Mouse (Mus musculus): Measurements from ENCODE around the gene 4930524N10Rik. TPM values are rescaled to one million over a fixed set of nuclear protein-coding genes. Genes with fewer than 3 reads are reported as not detected.

4930524N10Rik gene
- polyA plus RNA-seq (2015; fragmentation: Nextera tagmentation; extraction: Ambion mirVana): not detected in 2 replicates

DNA sequence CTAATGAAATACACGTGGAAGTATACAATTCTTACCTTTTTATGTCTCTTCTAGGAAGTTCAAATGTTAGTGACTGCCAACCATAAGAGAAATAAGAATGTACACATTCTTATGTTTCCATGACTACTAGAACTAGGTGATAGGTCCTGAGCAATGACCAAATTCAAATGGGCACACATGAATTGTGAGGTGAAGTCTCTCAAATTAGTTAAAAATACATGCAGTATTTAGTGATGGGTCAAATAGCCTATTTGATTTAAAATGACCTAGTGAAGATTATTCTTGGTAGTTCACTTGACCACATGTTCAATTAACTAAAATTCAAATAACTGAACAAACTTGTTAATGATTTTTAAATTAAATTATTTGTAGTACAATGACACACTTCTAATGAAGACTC, at the start of gene 4930524N10Rik:
Gene 4930524N10Rik (minus strand): TSS at position 101 of the 400 bp plus-strand sequence.
- H3K36me3 ChIP-seq (ENCODE audit: control insufficient read depth, insufficient read depth): no peaks in the 10 kb centered on the region
- H3K9ac ChIP-seq (ENCODE audit: low read length): no peak within 1 kb of the TSS
- no peaks in the 10 kb centered on the region for H3K4me1 ChIP-seq (ENCODE audit: control insufficient read depth, insufficient read depth, low read length)
- no peak within 1 kb of the TSS for H3K4me2 ChIP-seq (ENCODE audit: low read depth, low read length)
- no peak within 1 kb of the TSS for H3K4me3 ChIP-seq (ENCODE audit: low read length)
- 31% methylated on average over 1 of the region's 1 CpGs for WGBS
- no peaks in the 10 kb centered on the region for H3K9me3 ChIP-seq (replicated peaks; ENCODE audit: control insufficient read depth, low read length)
- no peaks in the 10 kb centered on the region for H3K27me3 ChIP-seq (ENCODE audit: control insufficient read depth, insufficient read depth, low read length)
- H3K27ac ChIP-seq (ENCODE audit: low read length): no peak within 1 kb of the TSS
- no peak for ATAC-seq (replicated peaks; ENCODE audit: extremely low read depth, insufficient read depth, low FRiP score)

DNA sequence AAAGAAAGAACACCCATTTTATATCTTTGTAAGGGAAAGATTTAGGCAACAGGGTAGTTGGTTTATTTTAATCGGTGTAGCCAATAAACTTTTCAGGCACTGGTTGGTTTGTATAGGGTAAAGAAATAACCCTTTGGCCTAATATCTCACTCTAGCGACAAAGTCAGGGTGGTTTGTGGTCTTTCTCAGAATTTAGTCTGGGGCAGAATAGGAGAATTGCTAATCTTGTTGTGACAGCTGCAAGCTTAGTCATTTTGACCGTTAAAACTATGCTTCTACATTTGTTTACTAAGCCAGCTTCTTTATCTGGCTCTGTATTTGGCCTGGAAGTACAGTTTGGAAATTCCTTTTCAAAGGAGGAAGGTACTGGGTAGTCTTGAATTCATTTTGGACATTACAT, 6.8 kb upstream of the 4930524N10Rik start:
- ATAC-seq (replicated peaks; ENCODE audit: extremely low read depth, insufficient read depth, low FRiP score): no peak
- Histone ChIP-seq H3K9me3 (replicated peaks; ENCODE audit: control insufficient read depth, low read length) (no peaks in the 10 kb centered on the region), H3K4me2 (ENCODE audit: low read depth, low read length) (no peak overlapping the region), H3K27me3 (ENCODE audit: control insufficient read depth, insufficient read depth, low read length) (no peaks in the 10 kb centered on the region), H3K4me1 (ENCODE audit: control insufficient read depth, insufficient read depth, low read length) (no peaks in the 10 kb centered on the region), H3K4me3 (ENCODE audit: low read length) (no peak overlapping the region), H3K27ac (ENCODE audit: low read length) (no peak overlapping the region), H3K9ac (ENCODE audit: low read length) (no peak overlapping the region), H3K36me3 (ENCODE audit: control insufficient read depth, insufficient read depth) (no peaks in the 10 kb centered on the region)
- 56% methylated on average over 3 of the region's 3 CpGs for WGBS

DNA sequence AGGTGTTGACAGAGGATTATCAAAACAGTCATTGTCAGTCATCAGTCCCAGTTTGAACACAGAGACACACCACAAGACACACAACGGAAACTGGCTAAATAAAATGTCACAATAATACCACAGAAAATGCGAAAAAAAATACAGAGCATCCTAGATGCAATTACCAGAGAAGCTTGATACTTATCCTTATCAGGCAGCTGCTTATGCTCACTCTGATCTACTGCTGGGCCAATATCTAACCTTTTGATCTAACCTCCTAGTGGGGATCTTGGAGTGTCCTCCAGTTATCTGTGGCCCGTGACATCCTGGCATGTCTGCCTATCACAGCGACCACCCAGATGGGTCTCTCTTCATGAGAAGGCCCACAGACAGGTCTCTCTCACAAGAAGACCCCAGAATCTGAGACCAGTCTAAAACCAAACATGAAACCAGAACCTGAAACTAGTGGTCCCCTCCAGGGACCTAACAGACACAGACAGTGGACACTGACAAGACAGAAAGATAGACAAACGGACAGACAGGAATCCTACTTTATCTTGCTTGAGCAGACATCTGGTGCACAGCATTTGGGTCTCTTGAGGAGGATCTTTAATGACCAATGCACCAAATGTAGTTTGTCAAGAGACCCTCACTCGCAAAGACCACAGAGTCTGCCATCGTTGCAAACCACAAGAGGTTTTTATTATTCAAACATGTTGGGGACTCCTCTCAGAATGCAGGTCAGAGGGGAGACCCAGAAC, 6.3 kb upstream of the 4930524N10Rik start:
- H3K9me3 ChIP-seq (replicated peaks; ENCODE audit: control insufficient read depth, low read length): no peaks in the 10 kb centered on the region
- no peak overlapping the region for H3K4me2 ChIP-seq (ENCODE audit: low read depth, low read length)
- H3K4me1 ChIP-seq (ENCODE audit: control insufficient read depth, insufficient read depth, low read length): no peaks in the 10 kb centered on the region
- no peak for ATAC-seq (replicated peaks; ENCODE audit: extremely low read depth, insufficient read depth, low FRiP score)
- no peak overlapping the region for H3K4me3 ChIP-seq (ENCODE audit: low read length)
- no peaks in the 10 kb centered on the region for H3K27me3 ChIP-seq (ENCODE audit: control insufficient read depth, insufficient read depth, low read length)
- H3K9ac ChIP-seq (ENCODE audit: low read length): no peak overlapping the region
- no peak overlapping the region for H3K27ac ChIP-seq (ENCODE audit: low read length)
- 70% methylated on average over 7 of the region's 7 CpGs for WGBS
- H3K36me3 ChIP-seq (ENCODE audit: control insufficient read depth, insufficient read depth): no peaks in the 10 kb centered on the region

DNA sequence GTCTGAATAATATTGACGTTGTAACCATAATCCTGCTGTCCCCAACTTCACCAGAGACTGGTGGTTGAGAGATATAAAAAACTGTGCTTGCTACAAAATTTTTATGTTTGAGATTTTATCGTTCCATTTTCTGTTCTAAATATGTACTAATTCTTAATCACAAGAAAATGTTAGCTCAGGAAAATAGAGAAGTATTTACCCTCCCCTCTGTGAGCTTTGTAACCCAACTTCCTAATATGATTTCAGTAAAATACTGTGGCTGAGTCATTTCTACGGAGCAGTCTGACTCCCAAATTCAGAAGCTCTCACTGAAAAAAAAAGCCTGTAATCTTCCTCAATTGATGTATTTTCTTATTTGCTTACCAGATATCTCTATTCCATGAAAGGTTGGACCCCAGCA, 4.7 kb upstream of the 4930524N10Rik start:
- no peak overlapping the region for H3K27ac ChIP-seq (ENCODE audit: low read length)
- no peaks in the 10 kb centered on the region for H3K36me3 ChIP-seq (ENCODE audit: control insufficient read depth, insufficient read depth)
- H3K4me1 ChIP-seq (ENCODE audit: control insufficient read depth, insufficient read depth, low read length): no peaks in the 10 kb centered on the region
- no peaks in the 10 kb centered on the region for H3K27me3 ChIP-seq (ENCODE audit: control insufficient read depth, insufficient read depth, low read length)
- WGBS: 68% methylated on average over 3 of the region's 3 CpGs
- H3K4me2 ChIP-seq (ENCODE audit: low read depth, low read length): no peak overlapping the region
- ATAC-seq (replicated peaks; ENCODE audit: extremely low read depth, insufficient read depth, low FRiP score): no peak
- no peak overlapping the region for H3K4me3 ChIP-seq (ENCODE audit: low read length)
- no peaks in the 10 kb centered on the region for H3K9me3 ChIP-seq (replicated peaks; ENCODE audit: control insufficient read depth, low read length)
- H3K9ac ChIP-seq (ENCODE audit: low read length): no peak overlapping the region

Other genes starting within 250 kb of the 4930524N10Rik start
- not detected in 2 replicates for gene Gm15140, start 222.7 kb downstream of the 4930524N10Rik start, polyA plus RNA-seq (2015; fragmentation: Nextera tagmentation; extraction: Ambion mirVana)
- gene Samt4, start 138.6 kb upstream of the 4930524N10Rik start, polyA plus RNA-seq (2015; fragmentation: Nextera tagmentation; extraction: Ambion mirVana): not detected in 2 replicates
- not detected in 2 replicates for gene Samt2, start 236.0 kb upstream of the 4930524N10Rik start, polyA plus RNA-seq (2015; fragmentation: Nextera tagmentation; extraction: Ambion mirVana)